Mouse (Mus musculus) CD4-positive naive resting alpha-beta T cell, adult 57 days (primary cell): ENCODE measurements around the gene Drd1. TPM values are rescaled to one million over a fixed set of nuclear protein-coding genes. Genes with fewer than 3 reads are reported as not detected.

Experiments
- total RNA-seq: library from RNA; stranded (reverse); gene quantifications from one replicate; pipeline ENCODE4 v1.2.4, GENCODE M21; 2023

Gene Drd1
- total RNA-seq: not detected

GRCm38 (mm10) chr13:54055448-54055861 lies at the start of gene Drd1:
Drd1 (minus strand) TSS chr13:54055705.

GRCm38 (mm10) chr13:54071606-54072331 lies 16.3 kb upstream of the Drd1 start, which contains the start of gene Sfxn1:
Sfxn1 (plus strand) TSS chr13:54071869.

Other genes with a start within 250 kb of the Drd1 start
- gene Sfxn1, start 16.2 kb upstream of the Drd1 start, total RNA-seq: 21.8 TPM
- gene Hrh2, start 136.4 kb upstream of the Drd1 start, total RNA-seq: 9.0 TPM